Mouse (Mus musculus) naive thymus-derived CD4-positive, alpha-beta T cell, adult 2 months (primary cell): ENCODE measurements around the gene Chrm3.
A peak's percentile ranks its signal among the peaks of the same experiment; 100 is the strongest.

ENCODE experiments used
- DNase-seq: peaks from one replicate; pipeline ENCODE4 v3.0.0-alpha.2; 2011; ENCODE audit warnings: low read depth

Chrm3 gene

GRCm38 (mm10) chr13:10068927-10069580, 291.6 kb downstream of the Chrm3 start:
- no peak for DNase-seq

GRCm38 (mm10) chr13:10066829-10067618, 293.6 kb downstream of the Chrm3 start:
- peak; percentile 51 for DNase-seq

- DNase-seq, result peak; percentile 76
Measured at GRCm38 (mm10) chr13:10065776-10066175, 294.9 kb downstream of the Chrm3 start.

- no peak for DNase-seq
Measured at GRCm38 (mm10) chr13:10062681-10063080, 298.0 kb downstream of the Chrm3 start.

GRCm38 (mm10) chr13:10058993-10059392, 301.7 kb downstream of the Chrm3 start:
- DNase-seq, result no peak

- DNase-seq, result no peak
Measured at GRCm38 (mm10) chr13:10057644-10058198, 302.9 kb downstream of the Chrm3 start.

- DNase-seq, result no peak
Measured at GRCm38 (mm10) chr13:10054086-10054485, 306.6 kb downstream of the Chrm3 start.

- no peak for DNase-seq
Measured at GRCm38 (mm10) chr13:10053301-10053889, 307.3 kb downstream of the Chrm3 start.

- DNase-seq, result no peak
Measured at GRCm38 (mm10) chr13:10045651-10046350, 314.8 kb downstream of the Chrm3 start.

GRCm38 (mm10) chr13:10044084-10044483, 316.6 kb downstream of the Chrm3 start:
- DNase-seq, result peak; percentile 44

- no peak for DNase-seq
Measured at GRCm38 (mm10) chr13:10033570-10034399, 326.9 kb downstream of the Chrm3 start.

- no peak for DNase-seq
Measured at GRCm38 (mm10) chr13:10031547-10031946, 329.1 kb downstream of the Chrm3 start.

- no peak for DNase-seq
Measured at GRCm38 (mm10) chr13:10029944-10030343, 330.7 kb downstream of the Chrm3 start.

- DNase-seq, result no peak
Measured at GRCm38 (mm10) chr13:10025134-10025533, 335.5 kb downstream of the Chrm3 start.

GRCm38 (mm10) chr13:10023112-10023511, 337.5 kb downstream of the Chrm3 start:
- DNase-seq, result no peak

GRCm38 (mm10) chr13:10019252-10019651, 341.4 kb downstream of the Chrm3 start:
- no peak for DNase-seq

- DNase-seq, result no peak
Measured at GRCm38 (mm10) chr13:10002916-10003315, 357.7 kb downstream of the Chrm3 start.

- no peak for DNase-seq
Measured at GRCm38 (mm10) chr13:9997664-9998328, 362.9 kb downstream of the Chrm3 start.

- DNase-seq, result no peak
Measured at GRCm38 (mm10) chr13:9995852-9996251, 364.8 kb downstream of the Chrm3 start.

GRCm38 (mm10) chr13:9993571-9993970, 367.1 kb downstream of the Chrm3 start:
- no peak for DNase-seq

GRCm38 (mm10) chr13:9992640-9993039, 368.0 kb downstream of the Chrm3 start:
- no peak for DNase-seq
